Mouse (Mus musculus): ENCODE results near the gene Tulp2. TPM values are rescaled to one million over a fixed set of nuclear protein-coding genes. Genes with fewer than 3 reads are reported as not detected.
A peak's percentile ranks its signal among the peaks of the same experiment; 100 is the strongest.

Tulp2 gene
- total RNA-seq, 2 experiments from 2014 or later: not detected

GRCm38 (mm10) chr7:45565446-45565845 is 83.8 kb downstream of the Tulp2 start:
- intact Hi-C loops (cut with DNase I): no loop called here
- DNase-seq (ENCODE audit: low spot score in 2 of 2): no peak

DNA sequence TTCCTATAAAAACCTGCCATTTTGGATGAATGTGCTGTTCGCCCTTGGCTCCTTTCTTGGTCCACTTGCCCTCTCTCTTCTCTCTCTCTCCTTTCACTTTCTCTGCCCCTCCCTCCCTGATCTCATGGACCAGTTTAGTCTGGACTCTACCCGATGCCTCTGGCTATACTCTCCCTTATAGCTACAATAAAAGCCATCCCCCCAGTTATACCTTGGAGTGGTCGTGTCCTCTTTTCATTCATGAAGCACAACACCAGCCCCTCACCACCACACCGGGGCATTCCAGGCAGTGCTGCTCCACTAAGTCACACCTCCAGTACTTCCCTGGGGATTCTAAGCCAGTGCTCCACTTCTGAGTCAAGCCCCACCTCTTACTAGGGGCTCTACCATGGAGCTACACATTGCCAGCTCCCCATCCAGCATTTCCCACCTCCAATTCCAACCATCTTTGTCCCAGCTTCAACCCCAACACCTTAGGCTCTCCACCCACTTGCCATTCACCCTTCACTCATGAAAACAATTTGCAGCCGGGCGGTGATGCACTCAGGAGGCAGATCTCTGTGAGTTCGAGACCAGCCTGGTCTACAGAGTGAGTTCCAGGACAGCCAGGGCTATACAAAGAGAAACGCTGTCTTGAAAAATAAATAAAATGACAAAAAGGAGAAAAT is 85.6 kb downstream of the Tulp2 start:
- DNase-seq (ENCODE audit: low spot score in 2 of 2): no peak
- intact Hi-C loops (cut with DNase I): no loop called here

- intact Hi-C loops (cut with DNase I): no loop called here
- DNase-seq (ENCODE audit: low spot score in 2 of 2): peak; percentile 86 to 92
Observed at GRCm38 (mm10) chr7:45567780-45568516, 86.3 kb downstream of the Tulp2 start.

DNA sequence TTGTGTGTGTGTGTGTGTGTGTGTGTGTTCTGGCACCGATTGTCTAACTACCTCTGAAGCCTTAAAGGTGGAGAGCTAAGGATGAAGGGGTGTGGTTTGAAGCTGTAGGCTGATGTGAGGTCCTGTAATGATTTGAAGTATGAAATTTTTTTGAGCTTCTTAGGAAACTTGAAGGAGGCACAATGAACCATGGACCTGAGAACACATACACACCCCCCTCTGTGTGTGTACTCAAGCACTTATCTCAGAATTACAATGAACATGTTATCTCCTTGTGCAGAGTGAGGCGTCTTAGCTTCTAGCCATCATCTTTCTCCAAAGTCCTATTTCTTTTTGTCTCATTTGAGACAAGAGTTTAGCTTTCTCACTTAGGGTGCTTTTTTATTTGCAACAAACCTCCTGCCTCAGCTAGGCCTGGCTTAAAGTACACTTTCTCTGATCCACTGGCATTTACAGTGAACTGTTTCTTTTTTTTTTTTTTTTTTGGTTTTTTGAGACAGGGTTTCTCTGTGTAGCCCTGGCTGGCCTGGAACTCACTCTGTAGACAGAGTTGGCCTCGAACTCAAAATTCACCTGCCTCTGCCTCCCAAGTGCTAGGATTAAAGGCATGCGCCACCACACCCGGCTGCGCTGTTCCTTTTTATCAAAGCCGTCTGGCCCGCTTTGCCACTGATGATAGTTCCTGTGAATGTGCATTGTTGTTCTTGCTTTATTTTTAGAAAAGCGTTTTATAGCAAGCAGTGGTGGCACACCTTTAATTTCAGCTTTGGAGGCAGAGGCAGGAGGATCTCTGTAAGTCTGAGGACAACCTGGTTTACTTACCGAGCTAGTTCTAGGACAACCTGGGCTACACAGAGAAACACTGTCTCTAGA is 87.2 kb downstream of the Tulp2 start:
- intact Hi-C loops (cut with DNase I): no loop called here
- DNase-seq (ENCODE audit: low spot score in 2 of 2): no peak

DNA sequence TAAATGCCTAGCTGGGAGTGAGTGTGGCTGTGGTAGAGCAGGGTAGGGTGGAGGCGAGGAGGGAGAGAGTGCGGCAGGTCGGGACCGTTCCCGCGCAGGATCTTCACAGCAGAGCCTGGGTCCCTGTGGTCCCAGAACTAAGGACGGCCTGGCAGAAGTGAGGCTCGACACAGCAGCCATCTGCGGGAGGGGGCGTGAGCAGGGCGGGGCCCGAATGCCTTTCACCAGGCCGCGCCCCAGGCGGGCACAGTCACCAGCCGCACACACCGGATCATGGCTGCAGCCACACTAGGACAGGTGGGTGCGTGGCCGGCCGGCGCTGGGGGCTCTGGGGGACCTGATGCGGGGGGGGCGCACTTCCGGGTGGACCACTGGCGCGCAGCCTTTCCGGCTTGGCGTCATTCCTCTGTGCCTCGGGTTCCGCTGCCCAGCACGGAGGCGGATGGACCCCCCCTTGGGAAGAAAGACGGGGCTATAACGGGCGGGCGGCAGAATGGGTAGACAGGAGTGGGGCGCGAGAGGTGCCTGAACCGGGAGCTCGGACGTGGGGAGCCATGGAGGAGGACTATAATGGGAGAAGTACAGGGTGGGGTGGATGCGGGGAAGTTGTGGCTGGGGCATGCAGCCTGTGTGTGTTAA is 88.5 kb downstream of the Tulp2 start, which contains the start of gene Bcat2:
Gene Bcat2, plus strand, starts transcription at position 51 of the 639 bp plus-strand sequence.
- intact Hi-C loops (cut with DNase I): no loop called here
- peak; percentile 67 to 68 for DNase-seq (ENCODE audit: low spot score in 2 of 2)

- DNase-seq (ENCODE audit: low spot score in 2 of 2): no peak
- intact Hi-C loops (cut with DNase I): no loop called here
Observed at GRCm38 (mm10) chr7:45571966-45572365, 90.3 kb downstream of the Tulp2 start.

Small RNAs within 50 kb of the gene (microRNA-seq; reads per million reads assigned to microRNA genes)
- 0 reads per million in 2 experiments for gene Gm22133

Other genes starting within 250 kb of the Tulp2 start
- gene Cd37, start 242.8 kb upstream of the Tulp2 start, total RNA-seq (2021): 1 to 10 TPM; 2.5 to 4.4 TPM
- gene Slc6a16, start 240.8 kb upstream of the Tulp2 start, total RNA-seq (2021): 1 to 10 TPM; 1.6 to 1.9 TPM
- under 1 TPM in 1 of 2 experiments, not detected in 1; 0.23 TPM for gene Slc6a21, start 204.4 kb upstream of the Tulp2 start, total RNA-seq (2021)
- gene Trpm4, start 148.1 kb upstream of the Tulp2 start, total RNA-seq (2021): 10 to 100 TPM; 13.2 to 24.9 TPM
- under 1 TPM; 0.23 to 0.94 TPM for gene Hrc, start 146.6 kb upstream of the Tulp2 start, total RNA-seq (2021)
- 100 to 1,000 TPM; 151 to 152 TPM for gene Ppfia3, start 114.9 kb upstream of the Tulp2 start, total RNA-seq (2021)
- gene Lin7b, start 111.3 kb upstream of the Tulp2 start, total RNA-seq (2021): 100 to 1,000 TPM; 170 to 176 TPM
- 100 to 1,000 TPM; 341 to 386 TPM for gene Snrnp70, start 86.1 kb upstream of the Tulp2 start, total RNA-seq (2021)
- gene Kcna7, start 76.2 kb upstream of the Tulp2 start, total RNA-seq (2021): not detected
- under 1 TPM in 1 of 2 experiments, not detected in 1; 0.16 TPM for gene Ntf5, start 68.2 kb upstream of the Tulp2 start, total RNA-seq (2021)
- gene Lhb, start 61.1 kb upstream of the Tulp2 start, total RNA-seq (2021): not detected
- 10 to 100 TPM; 15.7 to 16.5 TPM for gene Gys1, start 47.0 kb upstream of the Tulp2 start, total RNA-seq (2021)
- gene Ruvbl2, start 43.8 kb upstream of the Tulp2 start, total RNA-seq (2021): 10 to 100 TPM; 30.4 to 33.0 TPM
- gene Ftl1, start 22.0 kb upstream of the Tulp2 start, total RNA-seq (2021): 100 to 1,000 TPM; 207 to 225 TPM
- 10 to 100 TPM; 67.0 to 69.8 TPM for gene Bax, start 15.0 kb upstream of the Tulp2 start, total RNA-seq (2021)
- under 1 TPM in 1 of 2 experiments, not detected in 1; 0.73 TPM for gene Gm45808, start 4.9 kb downstream of the Tulp2 start, total RNA-seq (2021)
- gene Dhdh, start 6.9 kb downstream of the Tulp2 start, total RNA-seq (2021): 1 to 10 TPM; 2.7 to 4.0 TPM
- 100 to 1,000 TPM; 103 to 105 TPM for gene Nucb1, start 28.5 kb downstream of the Tulp2 start, total RNA-seq (2021)
- gene Ppp1r15a, start 44.4 kb downstream of the Tulp2 start, total RNA-seq (2021): 10 to 100 TPM; 22.0 to 22.2 TPM
- gene Plekha4, start 44.5 kb downstream of the Tulp2 start, total RNA-seq (2021): 1 to 10 TPM; 1.2 to 2.7 TPM
- under 1 TPM in 1 of 2 experiments, not detected in 1; 0.25 TPM for gene Hsd17b14, start 73.0 kb downstream of the Tulp2 start, total RNA-seq (2021)
- gene Bcat2, start 88.3 kb downstream of the Tulp2 start, total RNA-seq (2021): 10 to 100 TPM; 23.0 to 23.6 TPM
- gene Fgf21, start 133.6 kb downstream of the Tulp2 start, total RNA-seq (2021): not detected
- gene Fut1, start 135.4 kb downstream of the Tulp2 start, total RNA-seq (2021): under 1 TPM in 1 of 2 experiments, not detected in 1; 0.21 TPM
- gene Izumo1, start 139.9 kb downstream of the Tulp2 start, total RNA-seq (2021): not detected
- 1 to 10 TPM; 8.1 to 8.2 TPM for gene Rasip1, start 145.6 kb downstream of the Tulp2 start, total RNA-seq (2021)
- gene Mamstr, start 158.1 kb downstream of the Tulp2 start, total RNA-seq (2021): 1 to 10 TPM; 2.4 to 3.6 TPM
- gene Fut2, start 184.5 kb downstream of the Tulp2 start, total RNA-seq (2021): under 1 TPM in 1 of 2 experiments, not detected in 1; 0.21 TPM
- gene Ntn5, start 202.1 kb downstream of the Tulp2 start, total RNA-seq (2021): 1 to 10 TPM; 3.4 to 3.5 TPM
- gene Sec1, start 212.5 kb downstream of the Tulp2 start, total RNA-seq (2021): under 1 TPM; 0.37 to 0.48 TPM
- gene Car11, start 218.0 kb downstream of the Tulp2 start, total RNA-seq (2021): 100 to 1,000 TPM; 184 to 223 TPM
- gene Dbp, start 223.2 kb downstream of the Tulp2 start, total RNA-seq (2021): 100 to 1,000 TPM in 1 of 2 experiments, 10 to 100 TPM in 1; 66.2 to 147 TPM
- gene Rpl18, start 233.6 kb downstream of the Tulp2 start, total RNA-seq (2021): 100 to 1,000 TPM; 315 to 323 TPM
- 10 to 100 TPM; 29.7 to 29.8 TPM for gene Sphk2, start 236.1 kb downstream of the Tulp2 start, total RNA-seq (2021)
- under 1 TPM; 0.11 to 0.23 TPM for gene Fam83e, start 239.3 kb downstream of the Tulp2 start, total RNA-seq (2021)
- gene Spaca4, start 243.9 kb downstream of the Tulp2 start, total RNA-seq (2021): not detected